Mouse (Mus musculus) bone marrow, adult 2 months (tissue): ENCODE results near the gene Mllt10.

Source experiments
- CTCF ChIP-seq: fragments of 200-500 bp; IDR thresholded peaks from 2 replicates; pipeline ENCODE4 v1.5.1; 2011; ENCODE audit warnings: low read length, control low read depth; ENCODE audit not compliant: control insufficient read depth, insufficient read depth
- POLR2A ChIP-seq: fragments of 200-500 bp; IDR thresholded peaks from 2 replicates; pipeline ENCODE4 v1.6.1; 2011; ENCODE audit warnings: low read depth, mild to moderate bottlenecking, control low read depth, low read length, borderline replicate concordance; ENCODE audit not compliant: control insufficient read depth

- TF ChIP-seq POLR2A (no peak), CTCF (no peak)
These were observed 16.9 kb downstream of the Mllt10 start for GRCm38 (mm10) chr2:18071947-18072346.
